Mouse (Mus musculus): ENCODE measurements around the gene Fam187b. TPM values are rescaled to one million over a fixed set of nuclear protein-coding genes. Genes with fewer than 3 reads are reported as not detected.
A peak's percentile ranks its signal among the peaks of the same experiment; 100 is the strongest.

Fam187b gene
- polyA plus RNA-seq, 1 experiment from 2014 or later: 1.4 TPM

- WGBS: 73% methylated on average over 4 of the region's 4 CpGs
- H3K4me2 ChIP-seq: no peak overlapping the region
Observed at GRCm38 (mm10) chr7:30988519-30989162, 15.1 kb downstream of the Fam187b start.

DNA sequence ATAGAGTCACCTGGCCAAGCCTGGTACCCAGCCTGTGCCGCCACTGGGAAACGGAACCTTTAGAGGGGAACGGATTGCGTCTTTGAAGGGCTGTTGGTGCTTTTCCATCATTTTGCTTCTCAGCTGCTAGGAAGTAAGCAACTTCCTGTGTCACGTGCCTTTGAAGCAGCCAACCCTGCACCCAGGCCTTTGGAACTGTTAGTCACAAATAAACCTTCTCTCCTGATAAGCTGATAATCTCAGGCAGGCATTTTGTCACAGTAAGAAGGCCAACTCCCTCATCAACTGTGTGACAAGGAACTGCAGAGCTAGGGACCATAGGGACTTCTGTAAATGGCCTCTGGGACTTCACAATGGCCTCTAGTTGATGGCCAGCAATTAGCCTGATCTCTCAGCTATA lies 18.6 kb downstream of the Fam187b start:
- H3K4me1 ChIP-seq: peaks cover 10% of the 10 kb centered on the region
- WGBS: 55% methylated on average over 5 of the region's 5 CpGs
- peaks cover 10% of the 10 kb centered on the region; the same call in 1 of the 2 replicates for H3K9me3 ChIP-seq

More at GRCm38 (mm10) chr7:30988519-30989162, 15.1 kb downstream of the Fam187b start:
- Histone ChIP-seq H3K27me3 (replicated peaks) (no peaks in the 10 kb centered on the region), H3K4me1 (peaks cover 10% of the 10 kb centered on the region), H3K4me3 (no peak overlapping the region), H3K9ac (no peak overlapping the region), H3K9me3 (no peaks in the 10 kb centered on the region), H3K27ac (replicated peaks) (no peak overlapping the region), H3K36me3 (no peaks in the 10 kb centered on the region)
- ATAC-seq (ENCODE audit: extremely low read depth, insufficient number of reproducible peaks, low FRiP score, low TSS enrichment): no peak

DNA sequence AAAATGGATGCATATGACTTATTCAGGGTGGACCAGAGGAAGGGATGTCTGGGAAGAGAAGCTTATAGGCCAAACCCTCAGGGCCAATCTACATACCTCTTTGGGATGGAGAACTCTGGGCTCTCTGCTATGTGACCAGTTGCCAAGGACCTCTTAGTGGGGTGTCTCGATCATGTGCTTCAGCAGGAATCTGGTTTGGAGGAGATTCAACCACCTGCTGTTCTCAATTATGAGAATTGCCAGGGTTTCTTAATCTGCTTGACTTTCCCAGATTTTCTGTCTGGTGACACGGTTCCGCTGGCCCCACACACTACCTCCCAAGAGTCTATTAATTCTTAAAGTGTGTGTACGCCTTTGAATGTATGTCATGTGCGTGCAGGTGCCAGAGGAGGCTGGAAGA lies 20.4 kb downstream of the Fam187b start:
- Histone ChIP-seq H3K4me1 (peaks cover 10% of the 10 kb centered on the region), H3K27ac (replicated peaks) (no peak overlapping the region), H3K4me2 (no peak overlapping the region), H3K9me3 (peaks cover 10% of the 10 kb centered on the region; the same call in 1 of the 2 replicates), H3K9ac (no peak overlapping the region), H3K36me3 (no peaks in the 10 kb centered on the region), H3K27me3 (replicated peaks) (no peaks in the 10 kb centered on the region), H3K4me3 (no peak overlapping the region)
- no peak for ATAC-seq (ENCODE audit: extremely low read depth, insufficient number of reproducible peaks, low FRiP score, low TSS enrichment)
- 83% methylated on average over 5 of the region's 5 CpGs for WGBS

More for the DNA sequence above, 18.6 kb downstream of the Fam187b start:
- Histone ChIP-seq H3K36me3 (no peaks in the 10 kb centered on the region), H3K4me3 (no peak overlapping the region), H3K27me3 (replicated peaks) (no peaks in the 10 kb centered on the region), H3K9ac (no peak overlapping the region), H3K27ac (replicated peaks) (no peak overlapping the region), H3K4me2 (no peak overlapping the region)
- no peak for ATAC-seq (ENCODE audit: extremely low read depth, insufficient number of reproducible peaks, low FRiP score, low TSS enrichment)

GRCm38 (mm10) chr7:30996491-30996890 lies 22.9 kb downstream of the Fam187b start:
- no peak for ATAC-seq (ENCODE audit: extremely low read depth, insufficient number of reproducible peaks, low FRiP score, low TSS enrichment)
- no peak overlapping the region for H3K27ac ChIP-seq (replicated peaks)
- 85% methylated on average over 2 of the region's 2 CpGs for WGBS
- peaks cover 10% of the 10 kb centered on the region; the same call in 1 of the 2 replicates for H3K9me3 ChIP-seq
- no peaks in the 10 kb centered on the region for H3K27me3 ChIP-seq (replicated peaks)
- H3K4me3 ChIP-seq: no peak overlapping the region
- H3K4me1 ChIP-seq: peaks cover 26% of the 10 kb centered on the region
- H3K36me3 ChIP-seq: no peaks in the 10 kb centered on the region
- no peak overlapping the region for H3K9ac ChIP-seq
- H3K4me2 ChIP-seq: no peak overlapping the region

- ATAC-seq (ENCODE audit: extremely low read depth, insufficient number of reproducible peaks, low FRiP score, low TSS enrichment): peak; percentile 61; the same call in 1 of the 2 replicates
Observed at GRCm38 (mm10) chr7:31000505-31001020, 27.0 kb downstream of the Fam187b start.

GRCm38 (mm10) chr7:31002650-31003049 lies 29.1 kb downstream of the Fam187b start:
- Histone ChIP-seq H3K36me3 (no peaks in the 10 kb centered on the region), H3K4me3 (no peak overlapping the region), H3K4me1 (peaks cover 27% of the 10 kb centered on the region), H3K9me3 (no peaks in the 10 kb centered on the region), H3K4me2 (no peak overlapping the region), H3K9ac (no peak overlapping the region), H3K27ac (replicated peaks) (peak overlapping the region; percentile 28), H3K27me3 (replicated peaks) (no peaks in the 10 kb centered on the region)
- 48% methylated on average over 8 of the region's 8 CpGs for WGBS
- no peak for ATAC-seq (ENCODE audit: extremely low read depth, insufficient number of reproducible peaks, low FRiP score, low TSS enrichment)

More at GRCm38 (mm10) chr7:31000505-31001020, 27.0 kb downstream of the Fam187b start:
- Histone ChIP-seq H3K36me3 (no peaks in the 10 kb centered on the region), H3K4me3 (peak overlapping the region; percentile 21), H3K9ac (peak overlapping the region; percentile 68), H3K4me1 (peaks cover 27% of the 10 kb centered on the region), H3K9me3 (peaks cover 10% of the 10 kb centered on the region; the same call in 1 of the 2 replicates), H3K4me2 (peak overlapping the region; percentile 56), H3K27ac (replicated peaks) (peak overlapping the region; percentile 94), H3K27me3 (replicated peaks) (no peaks in the 10 kb centered on the region)
- WGBS: 10% methylated on average over 7 of the region's 7 CpGs

DNA sequence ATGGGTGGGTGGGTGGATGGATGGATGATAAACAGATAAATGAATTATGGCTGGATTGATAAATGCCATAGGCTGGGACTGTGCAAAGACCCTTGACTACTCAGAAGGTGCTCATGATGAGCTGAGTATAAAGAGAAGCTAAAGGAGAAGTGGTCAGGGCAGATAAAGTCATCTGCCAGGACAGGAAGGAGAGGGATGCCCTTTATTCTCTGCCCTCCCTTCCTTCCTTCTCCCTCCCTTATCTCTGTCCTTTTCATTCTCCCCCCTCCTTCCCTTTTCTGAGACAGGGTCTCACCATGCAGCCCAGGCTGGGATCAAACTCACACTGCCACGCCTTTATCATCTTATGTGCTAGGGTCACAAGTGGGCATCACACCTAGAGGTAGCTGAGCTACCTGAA lies 34.2 kb downstream of the Fam187b start:
- no peak for ATAC-seq (ENCODE audit: extremely low read depth, insufficient number of reproducible peaks, low FRiP score, low TSS enrichment)
- Histone ChIP-seq H3K4me3 (no peak overlapping the region), H3K9ac (no peak overlapping the region), H3K27ac (replicated peaks) (no peak overlapping the region), H3K4me2 (no peak overlapping the region), H3K9me3 (no peaks in the 10 kb centered on the region), H3K4me1 (peaks cover 2% of the 10 kb centered on the region; the same call in 1 of the 2 replicates), H3K27me3 (replicated peaks) (no peaks in the 10 kb centered on the region), H3K36me3 (no peaks in the 10 kb centered on the region)
- WGBS: 73% methylated on average over 1 of the region's 1 CpGs

DNA sequence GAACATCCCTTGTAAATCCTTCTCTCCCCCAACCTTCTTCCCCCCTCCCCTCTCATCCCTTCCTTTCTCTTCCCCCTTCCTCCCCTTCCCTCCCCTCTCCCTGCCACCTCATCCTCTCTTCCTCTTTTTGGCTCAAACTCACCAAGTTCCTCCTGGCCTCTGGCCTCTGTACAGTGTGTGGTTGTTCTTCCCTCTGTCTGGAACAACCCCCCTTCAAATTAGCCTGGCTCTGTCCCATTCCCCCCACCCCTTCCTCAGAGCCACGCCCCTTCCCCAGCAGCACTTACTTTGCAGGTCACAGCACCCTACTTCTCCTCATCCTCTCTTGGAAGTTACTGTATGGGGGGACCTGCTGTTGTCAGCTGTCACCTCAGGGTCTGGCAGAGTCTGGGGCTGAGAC lies 34.6 kb downstream of the Fam187b start:
- Histone ChIP-seq H3K9ac (no peak overlapping the region), H3K27ac (replicated peaks) (no peak overlapping the region), H3K4me1 (no peaks in the 10 kb centered on the region), H3K36me3 (no peaks in the 10 kb centered on the region), H3K4me2 (no peak overlapping the region), H3K27me3 (replicated peaks) (no peaks in the 10 kb centered on the region), H3K9me3 (no peaks in the 10 kb centered on the region), H3K4me3 (no peak overlapping the region)
- WGBS: 62% methylated on average over 1 of the region's 1 CpGs
- ATAC-seq (ENCODE audit: extremely low read depth, insufficient number of reproducible peaks, low FRiP score, low TSS enrichment): no peak

- no peak for ATAC-seq (ENCODE audit: extremely low read depth, insufficient number of reproducible peaks, low FRiP score, low TSS enrichment)
- H3K9me3 ChIP-seq: no peaks in the 10 kb centered on the region
- H3K4me2 ChIP-seq: no peak overlapping the region
- no peaks in the 10 kb centered on the region for H3K27me3 ChIP-seq (replicated peaks)
- H3K4me1 ChIP-seq: no peaks in the 10 kb centered on the region
- no peak overlapping the region for H3K27ac ChIP-seq (replicated peaks)
- H3K9ac ChIP-seq: no peak overlapping the region
- H3K36me3 ChIP-seq: no peaks in the 10 kb centered on the region
- no peak overlapping the region for H3K4me3 ChIP-seq
- WGBS: 41% methylated on average over 3 of the region's 3 CpGs
Observed at GRCm38 (mm10) chr7:31008889-31009288, 35.3 kb downstream of the Fam187b start.

- 79% methylated on average over 5 of the region's 5 CpGs for WGBS
- Histone ChIP-seq H3K27me3 (replicated peaks) (no peaks in the 10 kb centered on the region), H3K9me3 (no peaks in the 10 kb centered on the region), H3K4me2 (no peak overlapping the region), H3K4me1 (peaks cover 19% of the 10 kb centered on the region), H3K4me3 (no peak overlapping the region), H3K9ac (no peak overlapping the region), H3K36me3 (no peaks in the 10 kb centered on the region), H3K27ac (replicated peaks) (no peak overlapping the region)
- ATAC-seq (ENCODE audit: extremely low read depth, insufficient number of reproducible peaks, low FRiP score, low TSS enrichment): no peak
Observed at GRCm38 (mm10) chr7:31012971-31013370, 39.4 kb downstream of the Fam187b start.

DNA sequence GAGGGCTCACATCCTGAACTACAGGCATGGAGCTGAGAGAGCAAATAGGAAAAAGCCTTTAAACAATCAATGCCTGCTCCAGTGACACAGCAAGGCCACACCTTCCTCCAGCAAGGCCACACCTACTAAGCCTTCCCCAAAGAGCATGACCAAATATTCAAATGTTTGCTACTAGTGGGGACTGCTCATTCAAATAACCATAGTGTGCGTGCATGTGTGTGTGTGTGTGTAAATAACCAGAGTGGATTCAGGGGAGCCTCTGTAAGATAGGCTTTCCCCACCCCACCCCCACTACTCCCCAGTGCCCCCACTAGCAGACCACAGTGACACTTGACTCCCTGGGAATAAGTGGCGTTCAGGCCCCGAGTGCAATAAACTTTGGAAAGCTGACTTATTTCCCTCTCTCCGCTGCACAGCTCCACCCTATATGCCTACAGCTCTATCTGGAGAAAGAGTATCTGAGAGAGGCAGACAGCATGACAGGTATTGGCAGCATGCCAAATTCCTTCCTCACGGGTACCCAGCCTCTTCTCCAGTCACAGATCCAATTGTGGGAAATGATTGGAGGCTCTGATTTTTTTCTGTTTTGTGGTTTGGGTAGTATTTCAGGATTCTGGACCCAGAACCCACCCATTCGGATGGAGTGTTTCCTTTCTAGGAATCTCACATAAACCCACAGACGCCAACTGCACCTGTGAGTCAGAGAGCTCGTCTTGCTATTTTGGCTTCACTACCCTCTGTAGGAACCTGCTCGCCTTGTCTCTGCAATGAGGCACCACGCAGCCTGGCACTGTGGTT lies 43.7 kb downstream of the Fam187b start:
- Histone ChIP-seq H3K4me1 (peaks cover 21% of the 10 kb centered on the region), H3K27me3 (replicated peaks) (no peaks in the 10 kb centered on the region), H3K9me3 (no peaks in the 10 kb centered on the region), H3K36me3 (no peaks in the 10 kb centered on the region), H3K9ac (no peak overlapping the region), H3K4me3 (no peak overlapping the region), H3K4me2 (peak overlapping the region; percentile 44), H3K27ac (replicated peaks) (peak overlapping the region; percentile 79)
- ATAC-seq (ENCODE audit: extremely low read depth, insufficient number of reproducible peaks, low FRiP score, low TSS enrichment): no peak
- 27% methylated on average over 10 of the region's 10 CpGs for WGBS
